Mouse (Mus musculus): ENCODE data around the gene Sectm1b. TPM values are rescaled to one million over a fixed set of nuclear protein-coding genes. Genes with fewer than 3 reads are reported as not detected.
"Not testable (repeated sequence)": the region's sequence is repeated elsewhere in the genome, so short reads cannot be mapped to it uniquely, and the experiment has no call there.

Sectm1b gene
- polyA plus RNA-seq, 1 experiment from 2014 or later: 3.1 TPM

GRCm38 (mm10) chr11:121082250-121082649 is 18.9 kb upstream of the Sectm1b start:
- Histone ChIP-seq H3K9me3 (replicated peaks; ENCODE audit: control insufficient read depth, low read length) (no peaks in the 10 kb centered on the region), H3K4me2 (ENCODE audit: low read depth, low read length) (peak overlapping the region; percentile 12; the same call in 1 of the 2 replicates), H3K36me3 (ENCODE audit: control insufficient read depth, insufficient read depth, low read length) (no peaks in the 10 kb centered on the region), H3K9ac (ENCODE audit: low read length) (no peak overlapping the region), H3K4me3 (replicated peaks; ENCODE audit: low read length) (no peak overlapping the region), H3K4me1 (ENCODE audit: control insufficient read depth, insufficient read depth, low read length) (peaks cover 6% of the 10 kb centered on the region), H3K27ac (ENCODE audit: low read length) (0 out of 2 replicates have a peak overlapping the region, but pooled peaks have one; percentile 21), H3K27me3 (ENCODE audit: control insufficient read depth, insufficient read depth, low read length) (no peaks in the 10 kb centered on the region)
- ATAC-seq (ENCODE audit: insufficient read depth, low FRiP score): no peak
- WGBS: 78% methylated on average over 3 of the region's 3 CpGs

GRCm38 (mm10) chr11:121081120-121081519 is 17.8 kb upstream of the Sectm1b start, which contains the start of gene Sectm1a:
TSS of gene Sectm1a (minus strand) at chr11:121081220.
- H3K4me2 ChIP-seq (ENCODE audit: low read depth, low read length): no peak within 1 kb of the TSS
- 63% methylated on average over 3 of the region's 3 CpGs for WGBS

GRCm38 (mm10) chr11:121080330-121080729 is 17.0 kb upstream of the Sectm1b start:
- Histone ChIP-seq H3K9ac (ENCODE audit: low read length) (no peak overlapping the region), H3K4me1 (ENCODE audit: control insufficient read depth, insufficient read depth, low read length) (peaks cover 6% of the 10 kb centered on the region), H3K9me3 (replicated peaks; ENCODE audit: control insufficient read depth, low read length) (no peaks in the 10 kb centered on the region), H3K4me2 (ENCODE audit: low read depth, low read length) (no peak overlapping the region), H3K27ac (ENCODE audit: low read length) (no peak overlapping the region), H3K36me3 (ENCODE audit: control insufficient read depth, insufficient read depth, low read length) (no peaks in the 10 kb centered on the region), H3K4me3 (replicated peaks; ENCODE audit: low read length) (no peak overlapping the region), H3K27me3 (ENCODE audit: control insufficient read depth, insufficient read depth, low read length) (no peaks in the 10 kb centered on the region)
- WGBS: 93% methylated on average over 8 of the region's 8 CpGs
- ATAC-seq (ENCODE audit: insufficient read depth, low FRiP score): no peak

More at GRCm38 (mm10) chr11:121081120-121081519, 17.8 kb upstream of the Sectm1b start, which contains the start of gene Sectm1a:
- H3K9ac ChIP-seq (ENCODE audit: low read length): no peak within 1 kb of the TSS
- no peak within 1 kb of the TSS for H3K4me3 ChIP-seq (replicated peaks; ENCODE audit: low read length)
- H3K36me3 ChIP-seq (ENCODE audit: control insufficient read depth, insufficient read depth, low read length): no peaks in the 10 kb centered on the region
- H3K4me1 ChIP-seq (ENCODE audit: control insufficient read depth, insufficient read depth, low read length): peaks cover 6% of the 10 kb centered on the region
- no peak for ATAC-seq (ENCODE audit: insufficient read depth, low FRiP score)
- H3K27me3 ChIP-seq (ENCODE audit: control insufficient read depth, insufficient read depth, low read length): no peaks in the 10 kb centered on the region
- no peak within 1 kb of the TSS for H3K27ac ChIP-seq (ENCODE audit: low read length)
- H3K9me3 ChIP-seq (replicated peaks; ENCODE audit: control insufficient read depth, low read length): no peaks in the 10 kb centered on the region

GRCm38 (mm10) chr11:121075655-121076054 is 12.3 kb upstream of the Sectm1b start:
- no peak overlapping the region for H3K4me3 ChIP-seq (replicated peaks; ENCODE audit: low read length)
- no peak overlapping the region for H3K9ac ChIP-seq (ENCODE audit: low read length)
- WGBS: 71% methylated on average over 5 of the region's 5 CpGs
- H3K27me3 ChIP-seq (ENCODE audit: control insufficient read depth, insufficient read depth, low read length): no peaks in the 10 kb centered on the region
- no peak overlapping the region for H3K4me2 ChIP-seq (ENCODE audit: low read depth, low read length)
- no peaks in the 10 kb centered on the region for H3K36me3 ChIP-seq (ENCODE audit: control insufficient read depth, insufficient read depth, low read length)
- H3K9me3 ChIP-seq (replicated peaks; ENCODE audit: control insufficient read depth, low read length): no peaks in the 10 kb centered on the region
- H3K4me1 ChIP-seq (ENCODE audit: control insufficient read depth, insufficient read depth, low read length): no peaks in the 10 kb centered on the region
- no peak for ATAC-seq (ENCODE audit: insufficient read depth, low FRiP score)
- H3K27ac ChIP-seq (ENCODE audit: low read length): no peak overlapping the region

GRCm38 (mm10) chr11:121069662-121070061 is 6.3 kb upstream of the Sectm1b start:
- ATAC-seq (ENCODE audit: insufficient read depth, low FRiP score); H3K36me3 ChIP-seq (ENCODE audit: control insufficient read depth, insufficient read depth, low read length); H3K4me1 ChIP-seq (ENCODE audit: control insufficient read depth, insufficient read depth, low read length); H3K4me2 ChIP-seq (ENCODE audit: low read depth, low read length); H3K4me3 ChIP-seq (replicated peaks; ENCODE audit: low read length); H3K9me3 ChIP-seq (replicated peaks; ENCODE audit: control insufficient read depth, low read length); H3K9ac ChIP-seq (ENCODE audit: low read length); H3K27ac ChIP-seq (ENCODE audit: low read length); H3K27me3 ChIP-seq (ENCODE audit: control insufficient read depth, insufficient read depth, low read length): not testable (repeated sequence)
- WGBS: 94% methylated on average over 11 of the region's 16 CpGs

- H3K9ac ChIP-seq (ENCODE audit: low read length): no peak overlapping the region
- no peaks in the 10 kb centered on the region for H3K4me1 ChIP-seq (ENCODE audit: control insufficient read depth, insufficient read depth, low read length)
- H3K9me3 ChIP-seq (replicated peaks; ENCODE audit: control insufficient read depth, low read length): no peaks in the 10 kb centered on the region
- no peak for ATAC-seq (ENCODE audit: insufficient read depth, low FRiP score)
- no peak overlapping the region for H3K4me2 ChIP-seq (ENCODE audit: low read depth, low read length)
- H3K27ac ChIP-seq (ENCODE audit: low read length): no peak overlapping the region
- H3K4me3 ChIP-seq (replicated peaks; ENCODE audit: low read length): no peak overlapping the region
- no peaks in the 10 kb centered on the region for H3K36me3 ChIP-seq (ENCODE audit: control insufficient read depth, insufficient read depth, low read length)
- H3K27me3 ChIP-seq (ENCODE audit: control insufficient read depth, insufficient read depth, low read length): no peaks in the 10 kb centered on the region
- 88% methylated on average over 2 of the region's 2 CpGs for WGBS
Measured at GRCm38 (mm10) chr11:121067895-121068294, 4.5 kb upstream of the Sectm1b start.

GRCm38 (mm10) chr11:121064197-121064596 is 828 bp upstream of the Sectm1b start:
- no peak overlapping the region for H3K9ac ChIP-seq (ENCODE audit: low read length)
- H3K4me3 ChIP-seq (replicated peaks; ENCODE audit: low read length): no peak overlapping the region
- peaks cover 9% of the 10 kb centered on the region for H3K4me1 ChIP-seq (ENCODE audit: control insufficient read depth, insufficient read depth, low read length)
- H3K36me3 ChIP-seq (ENCODE audit: control insufficient read depth, insufficient read depth, low read length): no peaks in the 10 kb centered on the region
- no peak overlapping the region for H3K4me2 ChIP-seq (ENCODE audit: low read depth, low read length)
- no peaks in the 10 kb centered on the region for H3K9me3 ChIP-seq (replicated peaks; ENCODE audit: control insufficient read depth, low read length)
- no peak overlapping the region for H3K27ac ChIP-seq (ENCODE audit: low read length)
- WGBS: 68% methylated on average over 3 of the region's 3 CpGs
- no peak for ATAC-seq (ENCODE audit: insufficient read depth, low FRiP score)
- no peaks in the 10 kb centered on the region for H3K27me3 ChIP-seq (ENCODE audit: control insufficient read depth, insufficient read depth, low read length)

- 33% methylated on average over 8 of the region's 8 CpGs for WGBS
- peak; percentile 65; the same call in 1 of the 2 replicates for ATAC-seq (ENCODE audit: insufficient read depth, low FRiP score)
- Histone ChIP-seq H3K9me3 (replicated peaks; ENCODE audit: control insufficient read depth, low read length) (no peaks in the 10 kb centered on the region), H3K4me2 (ENCODE audit: low read depth, low read length) (no peak overlapping the region), H3K4me1 (ENCODE audit: control insufficient read depth, insufficient read depth, low read length) (peaks cover 12% of the 10 kb centered on the region), H3K36me3 (ENCODE audit: control insufficient read depth, insufficient read depth, low read length) (no peaks in the 10 kb centered on the region), H3K9ac (ENCODE audit: low read length) (no peak overlapping the region), H3K4me3 (replicated peaks; ENCODE audit: low read length) (no peak overlapping the region), H3K27ac (ENCODE audit: low read length) (peak overlapping the region; percentile 41; the same call in 1 of the 2 replicates), H3K27me3 (ENCODE audit: control insufficient read depth, insufficient read depth, low read length) (no peaks in the 10 kb centered on the region)
Measured at GRCm38 (mm10) chr11:121061615-121062014, 1.8 kb downstream of the Sectm1b start.

GRCm38 (mm10) chr11:121060401-121061067 is 2.8 kb downstream of the Sectm1b start:
- H3K4me2 ChIP-seq (ENCODE audit: low read depth, low read length); H3K9me3 ChIP-seq (replicated peaks; ENCODE audit: control insufficient read depth, low read length); H3K36me3 ChIP-seq (ENCODE audit: control insufficient read depth, insufficient read depth, low read length); H3K9ac ChIP-seq (ENCODE audit: low read length); H3K27me3 ChIP-seq (ENCODE audit: control insufficient read depth, insufficient read depth, low read length); H3K4me3 ChIP-seq (replicated peaks; ENCODE audit: low read length); H3K27ac ChIP-seq (ENCODE audit: low read length); ATAC-seq (ENCODE audit: insufficient read depth, low FRiP score): not testable (repeated sequence)
- WGBS: 96% methylated on average over 6 of the region's 6 CpGs
- peaks cover 17% of the 10 kb centered on the region for H3K4me1 ChIP-seq (ENCODE audit: control insufficient read depth, insufficient read depth, low read length)
